Mouse (Mus musculus) erythroblast, embryonic 14.5 days (primary cell): ENCODE results near the gene Lhx4.

Experiments used
- GATA1 ChIP-seq: IDR thresholded peaks from 2 replicates; pipeline ENCODE4 v1.6.1; 2012; ENCODE audit warnings: low read length, inconsistent platforms, mixed read lengths
- TAL1 ChIP-seq: IDR thresholded peaks from 3 replicates; pipeline ENCODE4 v1.6.1; 2012; ENCODE audit warnings: low read length, inconsistent platforms, mixed read lengths

GRCm38 (mm10) chr1:155700886-155701285 lies 50.6 kb downstream of the Lhx4 start:
- TF ChIP-seq GATA1 (no peak), TAL1 (no peak)
